Mouse (Mus musculus) naive thymus-derived CD4-positive, alpha-beta T cell, adult 5 months (primary cell): ENCODE results near the gene Macc1. TPM values are rescaled to one million over a fixed set of nuclear protein-coding genes. Genes with fewer than 3 reads are reported as not detected.

ENCODE experiments used
- polyA plus RNA-seq: library from polyadenylated mRNA; unstranded; fragments of 100-300 nt; shearing (Covaris generic); gene quantifications from one replicate; pipeline ENCODE4 v1.2.1, GENCODE M21; 2017

Gene Macc1
- 0.07 TPM for polyA plus RNA-seq

GRCm38 (mm10) chr12:119313970-119314369 lies at the start of gene Macc1:
Macc1 (plus strand) TSS chr12:119314270.

Other genes starting within 250 kb of the Macc1 start
- gene Itgb8, start 75.5 kb upstream of the Macc1 start, polyA plus RNA-seq, result 0.45 TPM